Mouse (Mus musculus) cerebellum, adult 2 months (tissue): ENCODE data around the gene Olfr351. TPM values are rescaled to one million over a fixed set of nuclear protein-coding genes. Genes with fewer than 3 reads are reported as not detected.

Experiments used
- DNase-seq, 2 experiments: peaks; one replicate each; pipeline ENCODE4 v3.0.0; 2021
- H3K27ac ChIP-seq: fragments of 200-500 bp; 2 replicates; pipeline ENCODE4 v1.5.1; 2012; ENCODE audit warnings: low read length, control low read depth, inconsistent platforms; ENCODE audit not compliant: insufficient read depth
- H3K27me3 ChIP-seq: fragments of 200-500 bp; 2 replicates; pipeline ENCODE4 v1.6.1; 2012; ENCODE audit warnings: inconsistent platforms, mild to moderate bottlenecking, low read length, moderate library complexity; ENCODE audit not compliant: control insufficient read depth, insufficient read depth
- H3K4me1 ChIP-seq: fragments of 200-500 bp; 2 replicates; pipeline ENCODE4 v1.6.1; 2011; ENCODE audit warnings: low read length; ENCODE audit not compliant: control insufficient read depth, insufficient read depth
- H3K4me3 ChIP-seq: fragments of 200-500 bp; replicated peaks from 2 replicates; pipeline ENCODE3; 2011; ENCODE audit warnings: mild to moderate bottlenecking, low read depth, low read length, control low read depth; ENCODE audit not compliant: insufficient read depth
- CTCF ChIP-seq: fragments of 200-500 bp; IDR thresholded peaks from 2 replicates; pipeline ENCODE4 v1.5.1; 2011; ENCODE audit warnings: low read depth, mild to moderate bottlenecking, control low read depth, low read length, moderate library complexity, borderline replicate concordance; ENCODE audit not compliant: insufficient read depth
- POLR2A ChIP-seq: fragments of 200-500 bp; IDR thresholded peaks from 2 replicates; pipeline ENCODE4 v1.6.1; 2011; ENCODE audit warnings: low read length, control low read depth, borderline replicate concordance; ENCODE audit not compliant: insufficient read depth
- WGBS: fragments of 180-500 bp; shearing (Covaris S2); methylation state at CpG from one replicate; pipeline ENCODE4 v1.1.7; 2018; 5-methylcytosine and 5-hydroxymethylcytosine counted together
- polyA plus RNA-seq: library from polyadenylated mRNA; depleted of rRNA; stranded (reverse); fragments of >200 nt; gene quantifications from 2 replicates; pipeline ENCODE4 v1.2.3, GENCODE M21; 2012; rRNA removed

Gene Olfr351
- not detected in 2 replicates for polyA plus RNA-seq

- H3K27me3 ChIP-seq: no peaks in the 10 kb centered on the region
- no peak within 1 kb of the TSS for H3K4me3 ChIP-seq
- TF ChIP-seq POLR2A (no peak), CTCF (no peak)
- no peaks in the 10 kb centered on the region for H3K4me1 ChIP-seq
- DNase-seq: no peak
- no peak within 1 kb of the TSS for H3K27ac ChIP-seq
- WGBS: 78% methylated on average over 1 of the region's 1 CpGs
These were observed at the start of gene Olfr351 for GRCm38 (mm10) chr2:36862560-36862959. Gene Olfr351 (minus strand): TSS chr2:36862660.

GRCm38 (mm10) chr2:36905380-36905779 is 42.9 kb upstream of the Olfr351 start, which contains the start of gene Olfr354:
Gene Olfr354 (plus strand): TSS chr2:36905680.
- Histone ChIP-seq H3K27ac (no peak within 1 kb of the TSS), H3K4me1 (no peaks in the 10 kb centered on the region), H3K4me3 (no peak within 1 kb of the TSS), H3K27me3 (no peaks in the 10 kb centered on the region)
- no peak for TF ChIP-seq CTCF
- TF ChIP-seq POLR2A: no peak
- no peak for DNase-seq

DNA sequence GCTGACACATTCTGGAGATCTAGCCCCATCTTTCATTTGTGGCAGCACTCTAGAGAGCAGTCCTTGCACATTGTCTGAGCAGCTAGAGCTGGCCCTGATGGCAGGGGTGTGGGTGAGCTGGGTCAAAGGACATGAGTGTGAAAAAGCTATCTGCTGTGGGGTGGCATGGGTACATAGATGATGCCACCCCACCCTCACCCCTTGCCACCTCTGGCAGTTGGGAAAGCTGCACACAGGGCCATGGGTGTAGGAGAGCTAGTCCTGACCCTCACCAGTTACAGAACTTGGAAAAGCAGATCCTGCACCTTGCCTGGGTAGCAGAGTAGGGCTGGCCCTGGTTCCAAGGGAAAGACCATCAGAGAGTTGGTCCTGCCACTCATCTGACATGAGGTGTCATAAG is 34.7 kb upstream of the Olfr351 start:
- no peak for DNase-seq
- Histone ChIP-seq H3K4me3 (no peak overlapping the region), H3K4me1 (no peaks in the 10 kb centered on the region), H3K27ac (no peak overlapping the region), H3K27me3 (no peaks in the 10 kb centered on the region)
- no peak for TF ChIP-seq POLR2A

DNA sequence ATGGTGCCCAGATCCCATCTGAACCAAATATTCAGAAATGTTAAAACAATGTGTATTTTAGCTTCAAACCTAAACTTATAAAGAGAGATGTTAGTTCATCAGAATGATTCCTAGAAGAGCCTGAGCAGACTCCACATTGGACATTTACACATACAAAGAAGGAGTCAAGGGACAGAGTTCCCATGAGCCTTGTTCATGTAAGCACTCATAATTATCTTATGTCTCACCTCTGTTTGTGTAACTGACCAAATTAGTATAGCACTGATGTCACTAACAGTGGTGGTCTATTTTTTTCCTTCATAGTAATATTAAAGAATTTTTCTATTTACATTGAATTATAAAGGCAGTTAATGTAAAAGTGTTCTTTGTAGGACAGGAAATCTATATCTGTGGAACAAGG is 30.4 kb upstream of the Olfr351 start, which contains the start of gene Olfr353:
Gene Olfr353 (minus strand): TSS at position 101 of the 400 bp plus-strand sequence.
- Histone ChIP-seq H3K27ac (no peak within 1 kb of the TSS), H3K4me3 (no peak within 1 kb of the TSS), H3K4me1 (no peaks in the 10 kb centered on the region), H3K27me3 (no peaks in the 10 kb centered on the region)
- TF ChIP-seq CTCF: no peak
- no peak for TF ChIP-seq POLR2A
- DNase-seq: no peak

GRCm38 (mm10) chr2:36868160-36868559 is 5.7 kb upstream of the Olfr351 start, which contains the start of gene Olfr352:
Gene Olfr352 (plus strand): TSS chr2:36868460.
- WGBS: 78% methylated on average over 1 of the region's 1 CpGs
- TF ChIP-seq CTCF: no peak
- no peak for TF ChIP-seq POLR2A
- no peak for DNase-seq

DNA sequence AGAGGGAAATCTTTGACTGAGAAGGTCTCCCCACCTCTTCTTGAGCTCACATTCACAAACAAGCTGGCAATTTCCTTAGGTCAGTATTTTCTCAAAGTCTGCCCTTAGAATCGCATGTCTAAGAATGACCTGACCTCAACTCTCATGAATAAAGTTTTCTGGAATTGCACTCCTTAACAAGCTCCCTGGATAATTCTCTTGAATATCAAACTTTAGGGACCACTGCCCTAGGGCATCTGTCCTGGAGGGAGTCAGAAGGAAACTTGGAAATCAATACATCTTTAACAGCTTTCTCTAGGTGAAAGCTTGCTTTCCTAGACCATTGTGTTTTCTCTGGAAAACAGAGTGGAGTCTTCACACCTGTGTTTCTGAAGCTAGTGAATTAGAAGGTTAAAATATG is 16.4 kb downstream of the Olfr351 start, which contains the start of gene Olfr350:
Gene Olfr350 (plus strand): TSS at position 301 of the 400 bp plus-strand sequence.
- 84% methylated on average over 1 of the region's 1 CpGs for WGBS
- H3K27ac ChIP-seq: no peak within 1 kb of the TSS
- H3K27me3 ChIP-seq: no peaks in the 10 kb centered on the region
- TF ChIP-seq CTCF (no peak), POLR2A (no peak)
- DNase-seq: no peak
- no peaks in the 10 kb centered on the region for H3K4me1 ChIP-seq
- H3K4me3 ChIP-seq: no peak within 1 kb of the TSS

More at GRCm38 (mm10) chr2:36868160-36868559, 5.7 kb upstream of the Olfr351 start, which contains the start of gene Olfr352:
- Histone ChIP-seq H3K27ac (no peak within 1 kb of the TSS), H3K4me1 (no peaks in the 10 kb centered on the region), H3K27me3 (no peaks in the 10 kb centered on the region), H3K4me3 (no peak within 1 kb of the TSS)

DNA sequence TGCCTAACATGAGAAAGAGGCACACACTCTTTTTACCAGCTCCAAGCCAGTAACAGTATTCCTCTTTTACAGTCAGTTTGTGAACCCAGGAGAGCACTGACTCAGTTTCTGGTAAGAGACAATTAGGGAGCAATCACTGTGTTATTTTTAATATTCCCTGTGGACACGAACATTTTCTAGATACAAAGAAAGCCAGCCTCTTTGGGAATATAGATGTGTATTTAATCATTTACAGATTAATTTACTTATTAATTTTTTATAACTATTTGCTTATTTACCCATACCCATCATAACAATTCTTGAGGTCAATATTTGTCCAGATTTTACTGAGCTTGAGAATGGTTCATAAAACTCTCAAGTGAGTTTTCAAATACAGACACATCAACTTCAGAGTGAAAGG is 45.5 kb downstream of the Olfr351 start, which contains the start of gene Olfr3:
Gene Olfr3 (minus strand): TSS at position 101 of the 400 bp plus-strand sequence.
- 48% methylated on average over 1 of the region's 1 CpGs for WGBS
- Histone ChIP-seq H3K4me3 (no peak within 1 kb of the TSS), H3K27ac (no peak within 1 kb of the TSS), H3K27me3 (no peaks in the 10 kb centered on the region), H3K4me1 (no peaks in the 10 kb centered on the region)
- TF ChIP-seq POLR2A (no peak), CTCF (no peak)
- DNase-seq: no peak

Other genes starting within 250 kb of the Olfr351 start
- not detected in 2 replicates for gene Olfr345, start 222.6 kb downstream of the Olfr351 start, polyA plus RNA-seq
- not detected in 2 replicates for gene Olfr346, start 176.9 kb downstream of the Olfr351 start, polyA plus RNA-seq
- gene Olfr347, start 130.8 kb downstream of the Olfr351 start, polyA plus RNA-seq: not detected in 2 replicates
- not detected in 2 replicates for gene Olfr348, start 78.4 kb downstream of the Olfr351 start, polyA plus RNA-seq
- not detected in 2 replicates for gene Olfr50, start 72.1 kb downstream of the Olfr351 start, polyA plus RNA-seq
- gene Olfr3, start 45.6 kb downstream of the Olfr351 start, polyA plus RNA-seq: not detected in 2 replicates
- gene Olfr350, start 16.4 kb downstream of the Olfr351 start, polyA plus RNA-seq: not detected in 2 replicates
- gene Olfr352, start 5.8 kb upstream of the Olfr351 start, polyA plus RNA-seq: not detected in 2 replicates
- not detected in 2 replicates for gene Olfr353, start 30.3 kb upstream of the Olfr351 start, polyA plus RNA-seq
- not detected in 2 replicates for gene Olfr354, start 43.0 kb upstream of the Olfr351 start, polyA plus RNA-seq
- gene Olfr355, start 66.2 kb upstream of the Olfr351 start, polyA plus RNA-seq: not detected in 2 replicates
- not detected in 2 replicates for gene Olfr356, start 74.5 kb upstream of the Olfr351 start, polyA plus RNA-seq
- gene Olfr357, start 131.2 kb upstream of the Olfr351 start, polyA plus RNA-seq: not detected in 2 replicates
- not detected in 2 replicates for gene Olfr358, start 146.7 kb upstream of the Olfr351 start, polyA plus RNA-seq
- not detected in 2 replicates for gene Olfr360, start 203.1 kb upstream of the Olfr351 start, polyA plus RNA-seq
- gene Olfr361, start 226.6 kb upstream of the Olfr351 start, polyA plus RNA-seq: not detected in 2 replicates